Mouse (Mus musculus): ENCODE results near the gene Ppp1ca. TPM values are rescaled to one million over a fixed set of nuclear protein-coding genes. Genes with fewer than 3 reads are reported as not detected.
A peak's percentile ranks its signal among the peaks of the same experiment; 100 is the strongest.

The Ppp1ca gene
- polyA plus RNA-seq, 1 experiment from 2014 or later = 1,000 TPM

DNA sequence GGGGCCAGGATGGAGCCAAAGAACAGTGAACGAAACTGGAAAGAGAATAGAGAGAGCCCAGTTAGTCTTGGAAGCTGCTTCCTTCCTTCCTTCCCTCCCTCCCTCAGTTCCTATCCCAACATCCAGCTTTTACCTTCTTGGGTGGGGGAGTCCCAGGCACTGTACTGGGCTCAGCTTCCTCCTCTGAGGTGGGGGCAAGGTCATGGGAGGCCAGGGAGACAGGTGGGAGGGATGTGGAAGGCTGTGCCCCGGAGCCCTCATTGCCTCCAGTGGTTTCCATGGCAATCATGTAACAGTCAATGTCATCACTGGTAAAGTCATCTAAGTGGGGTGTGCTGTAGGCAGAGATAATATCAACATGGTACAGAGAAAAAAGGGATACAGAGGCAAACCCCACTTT lies 4.2 kb downstream of the Ppp1ca start:
- H3K36me3 ChIP-seq (replicated peaks) = peaks cover 77% of the 10 kb centered on the region
- 79% methylated on average over 2 of the region's 2 CpGs for WGBS
- no peaks in the 10 kb centered on the region for H3K27me3 ChIP-seq (replicated peaks; ENCODE audit: low read depth, poor library complexity, severe bottlenecking)
- no peak overlapping the region for H3K27ac ChIP-seq (replicated peaks)
- H3K4me1 ChIP-seq = peaks cover 67% of the 10 kb centered on the region
- H3K4me3 ChIP-seq = peak overlapping the region; percentile 19; the same call in 1 of the 2 replicates
- DNase-seq (ENCODE audit: low spot score) = no peak
- H3K9me3 ChIP-seq = no peaks in the 10 kb centered on the region

DNA sequence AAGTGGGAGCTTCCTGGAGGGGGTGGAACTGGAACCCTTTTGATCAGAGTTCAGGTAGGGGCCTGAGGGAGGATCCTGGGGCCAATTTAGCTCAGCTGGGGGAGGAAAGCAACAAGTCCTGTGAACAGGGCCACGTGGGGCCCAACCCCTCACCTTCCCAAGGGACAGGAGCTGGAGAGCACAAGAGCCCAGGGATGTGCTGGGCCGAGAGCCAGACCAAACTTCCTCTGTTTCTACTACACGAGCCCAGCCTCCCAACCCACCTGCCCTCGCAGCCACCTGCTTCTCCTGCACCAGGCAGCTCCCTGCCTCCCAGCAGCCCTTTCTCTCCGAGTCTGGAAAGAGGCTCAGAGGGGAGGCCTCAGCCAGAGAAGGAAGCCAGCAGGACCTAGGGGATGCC lies 4.7 kb downstream of the Ppp1ca start:
- DNase-seq (ENCODE audit: low spot score) = no peak
- Histone ChIP-seq H3K9me3 (no peaks in the 10 kb centered on the region), H3K36me3 (replicated peaks) (peaks cover 77% of the 10 kb centered on the region), H3K27me3 (replicated peaks; ENCODE audit: low read depth, poor library complexity, severe bottlenecking) (no peaks in the 10 kb centered on the region), H3K27ac (replicated peaks) (peak overlapping the region; percentile 32; the same call in 1 of the 2 replicates), H3K4me1 (peaks cover 62% of the 10 kb centered on the region), H3K4me3 (0 out of 2 replicates have a peak overlapping the region, but pooled peaks have one; percentile 19)
- 49% methylated on average over 5 of the region's 5 CpGs for WGBS

DNA sequence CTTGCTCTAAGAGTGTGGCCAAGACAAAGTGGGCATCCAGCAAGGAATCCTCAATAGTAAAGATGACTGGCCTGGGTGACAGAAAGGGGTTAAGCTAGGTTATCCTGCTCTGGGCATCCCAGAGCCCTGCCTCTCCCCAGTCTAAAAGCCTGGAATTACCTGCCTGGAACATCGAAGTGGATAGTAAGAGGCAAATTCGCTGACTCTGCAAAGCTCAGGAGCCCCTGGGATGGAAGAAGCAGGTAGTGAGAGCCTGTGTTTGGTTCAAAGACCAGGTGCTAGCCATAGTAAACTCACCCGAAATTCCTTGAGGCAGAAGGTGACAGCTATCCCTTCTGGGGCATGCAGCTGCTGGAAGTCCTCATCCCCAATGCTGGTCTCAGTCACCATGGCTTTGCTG lies 5.3 kb downstream of the Ppp1ca start:
- no peaks in the 10 kb centered on the region for H3K27me3 ChIP-seq (replicated peaks; ENCODE audit: low read depth, poor library complexity, severe bottlenecking)
- no peak overlapping the region for H3K27ac ChIP-seq (replicated peaks)
- peaks cover 77% of the 10 kb centered on the region for H3K36me3 ChIP-seq (replicated peaks)
- no peak overlapping the region for H3K4me3 ChIP-seq
- WGBS = 73% methylated on average over 3 of the region's 3 CpGs
- DNase-seq (ENCODE audit: low spot score) = no peak
- H3K9me3 ChIP-seq = no peaks in the 10 kb centered on the region
- peaks cover 64% of the 10 kb centered on the region for H3K4me1 ChIP-seq

DNA sequence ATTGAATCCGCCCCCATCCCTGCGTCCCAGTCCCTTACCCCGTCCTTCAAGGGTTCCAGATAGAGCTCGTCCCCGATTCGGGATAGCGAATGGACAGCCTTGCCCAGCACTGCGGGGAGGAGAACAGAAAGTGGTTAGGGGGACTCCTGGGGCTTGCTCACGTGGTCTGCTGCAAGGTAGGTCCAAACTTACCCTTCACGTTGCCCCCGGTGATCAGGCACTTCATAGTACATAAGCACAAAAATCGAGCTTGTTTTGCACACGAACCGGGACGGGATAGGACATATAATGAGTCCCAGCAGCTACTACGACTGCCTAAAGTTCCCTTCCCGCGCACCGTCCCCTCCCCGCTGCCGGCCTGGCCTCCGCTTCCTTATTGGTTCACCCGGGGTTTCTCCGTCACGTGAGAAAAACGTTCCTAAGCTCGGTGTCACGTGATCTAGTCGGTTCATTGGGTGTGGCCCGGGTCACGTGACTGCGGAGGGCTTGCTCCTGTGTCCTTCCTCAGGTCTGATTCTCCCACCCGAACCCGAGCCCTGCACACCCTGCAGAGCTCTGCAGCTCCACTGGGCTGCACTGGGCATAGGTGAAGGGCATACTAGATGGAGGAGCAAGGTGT lies 9.5 kb downstream of the Ppp1ca start, which contains the start of gene Rad9a:
Gene Rad9a (minus strand): TSS at position 372 of the 619 bp plus-strand sequence.
- under 1% methylated on average over 34 of the region's 34 CpGs for WGBS

DNA sequence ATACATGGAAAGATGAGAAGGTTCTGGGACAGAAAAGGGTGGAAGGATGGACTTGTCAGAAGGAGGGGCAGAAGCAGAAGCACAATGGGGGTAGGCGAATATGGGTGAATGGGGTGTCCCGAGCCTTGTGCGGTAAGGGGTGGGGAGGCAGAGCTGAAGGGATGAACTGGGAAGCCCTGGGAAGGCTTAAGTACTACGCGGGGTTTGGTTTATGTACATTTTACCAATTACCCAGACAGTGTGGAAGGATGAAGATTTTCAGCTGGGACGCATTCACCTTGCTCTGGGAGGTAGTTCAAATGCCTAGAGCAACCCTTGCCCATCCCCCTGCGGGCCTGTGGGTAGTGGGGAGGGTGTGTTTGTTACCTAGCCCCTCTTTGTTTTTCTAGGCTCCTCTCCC lies 10.3 kb downstream of the Ppp1ca start:
- peaks cover 34% of the 10 kb centered on the region for H3K27me3 ChIP-seq (replicated peaks; ENCODE audit: low read depth, poor library complexity, severe bottlenecking)
- peaks cover 34% of the 10 kb centered on the region for H3K36me3 ChIP-seq (replicated peaks)
- 23% methylated on average over 7 of the region's 7 CpGs for WGBS
- no peaks in the 10 kb centered on the region for H3K9me3 ChIP-seq
- peak overlapping the region; percentile 75 for H3K4me3 ChIP-seq
- H3K4me1 ChIP-seq = peaks cover 37% of the 10 kb centered on the region
- H3K27ac ChIP-seq (replicated peaks) = peak overlapping the region; percentile 88
- no peak for DNase-seq (ENCODE audit: low spot score)

More for the DNA sequence above, 9.5 kb downstream of the Ppp1ca start, which contains the start of gene Rad9a:
- Histone ChIP-seq H3K27me3 (replicated peaks; ENCODE audit: low read depth, poor library complexity, severe bottlenecking) (peaks cover 32% of the 10 kb centered on the region), H3K36me3 (replicated peaks) (peaks cover 41% of the 10 kb centered on the region), H3K9me3 (no peaks in the 10 kb centered on the region), H3K27ac (replicated peaks) (peak within 1 kb of the TSS; percentile 88), H3K4me3 (peak within 1 kb of the TSS; percentile 75), H3K4me1 (peaks cover 45% of the 10 kb centered on the region)
- peak; percentile 97 for DNase-seq (ENCODE audit: low spot score)

DNA sequence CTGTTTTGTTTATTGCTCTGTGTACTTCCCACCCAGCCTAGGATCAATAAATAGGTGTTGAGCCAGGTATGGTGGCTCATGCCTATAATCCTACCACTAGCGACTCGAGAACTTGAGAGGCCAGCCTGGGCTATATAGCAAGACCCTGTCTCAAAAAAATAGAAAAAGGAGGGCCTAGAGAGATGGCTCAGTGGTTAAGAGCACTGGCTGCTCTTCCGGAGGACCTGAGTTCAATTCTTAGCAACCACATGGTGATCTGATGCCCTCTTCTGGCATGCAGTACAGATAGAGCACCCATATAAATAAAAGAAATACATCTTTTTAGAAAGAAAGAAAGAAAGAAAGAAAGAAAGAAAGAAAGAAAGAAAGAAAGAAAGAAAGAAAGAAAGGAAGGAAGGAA lies 11.3 kb downstream of the Ppp1ca start:
- Histone ChIP-seq H3K9me3 (no peaks in the 10 kb centered on the region), H3K4me3 (no peak overlapping the region), H3K36me3 (replicated peaks) (peaks cover 24% of the 10 kb centered on the region), H3K27ac (replicated peaks) (no peak overlapping the region), H3K4me1 (peaks cover 33% of the 10 kb centered on the region), H3K27me3 (replicated peaks; ENCODE audit: low read depth, poor library complexity, severe bottlenecking) (peaks cover 36% of the 10 kb centered on the region)
- 65% methylated on average over 3 of the region's 3 CpGs for WGBS
- DNase-seq (ENCODE audit: low spot score) = no peak

DNA sequence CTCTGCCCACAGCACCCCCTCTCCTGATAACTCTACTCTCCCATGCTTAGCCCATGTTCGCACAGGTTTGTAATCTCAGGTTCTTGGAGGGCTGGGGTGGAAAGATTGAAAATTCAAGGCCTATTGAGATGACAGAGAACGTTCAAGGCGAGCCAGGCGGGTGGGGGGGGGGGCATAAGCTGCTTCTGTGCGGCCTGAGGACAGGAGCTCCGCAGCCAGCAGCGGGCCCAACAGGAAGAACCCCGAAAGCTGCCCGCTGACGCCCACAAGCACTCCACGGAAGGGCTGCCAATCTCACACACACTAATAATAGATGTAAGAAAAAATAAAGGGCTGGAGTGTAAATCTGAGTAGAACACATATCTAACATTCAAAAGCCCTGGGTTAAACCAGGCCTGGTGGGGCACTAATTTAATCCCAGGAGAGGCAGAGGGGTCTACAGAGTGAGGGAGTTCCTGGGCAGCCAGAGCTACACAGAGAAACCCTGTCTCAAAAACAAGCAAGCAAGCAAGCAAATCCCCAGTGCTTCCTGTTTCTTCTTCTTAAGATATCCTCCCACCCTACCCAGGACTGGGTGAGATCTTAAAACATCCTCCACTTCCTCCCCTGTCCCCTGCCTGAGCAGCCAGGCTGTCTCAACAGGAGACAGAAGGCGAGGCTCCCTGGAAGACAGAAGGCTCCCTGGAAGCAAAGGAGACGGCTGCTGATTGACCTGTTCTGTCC lies 11.9 kb downstream of the Ppp1ca start:
- Histone ChIP-seq H3K27me3 (replicated peaks; ENCODE audit: low read depth, poor library complexity, severe bottlenecking) (peaks cover 42% of the 10 kb centered on the region), H3K27ac (replicated peaks) (no peak overlapping the region), H3K4me1 (peaks cover 36% of the 10 kb centered on the region), H3K36me3 (replicated peaks) (peaks cover 18% of the 10 kb centered on the region), H3K4me3 (no peak overlapping the region), H3K9me3 (no peaks in the 10 kb centered on the region)
- DNase-seq (ENCODE audit: low spot score) = no peak
- 67% methylated on average over 13 of the region's 13 CpGs for WGBS

DNA sequence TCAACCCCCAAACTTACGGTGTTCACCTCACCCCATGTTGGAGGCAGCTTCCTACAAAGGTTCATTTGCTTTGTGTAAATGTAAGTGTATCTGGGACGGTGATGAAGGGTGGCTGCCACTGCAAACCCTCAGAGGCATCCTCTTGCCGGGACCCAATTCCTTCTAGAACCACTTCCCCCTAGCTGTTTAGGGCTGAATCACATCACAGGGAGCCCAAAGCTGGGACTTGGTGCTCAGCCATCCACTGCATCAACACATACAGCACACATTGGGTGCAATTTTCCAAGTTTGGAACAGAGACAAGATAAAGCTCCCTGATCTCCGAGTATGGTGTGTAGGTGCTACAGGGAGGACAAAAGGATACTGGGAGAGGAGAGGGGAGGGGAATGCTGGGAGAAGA lies 13.0 kb downstream of the Ppp1ca start:
- no peak overlapping the region for H3K4me3 ChIP-seq
- 67% methylated on average over 4 of the region's 4 CpGs for WGBS
- DNase-seq (ENCODE audit: low spot score) = no peak

DNA sequence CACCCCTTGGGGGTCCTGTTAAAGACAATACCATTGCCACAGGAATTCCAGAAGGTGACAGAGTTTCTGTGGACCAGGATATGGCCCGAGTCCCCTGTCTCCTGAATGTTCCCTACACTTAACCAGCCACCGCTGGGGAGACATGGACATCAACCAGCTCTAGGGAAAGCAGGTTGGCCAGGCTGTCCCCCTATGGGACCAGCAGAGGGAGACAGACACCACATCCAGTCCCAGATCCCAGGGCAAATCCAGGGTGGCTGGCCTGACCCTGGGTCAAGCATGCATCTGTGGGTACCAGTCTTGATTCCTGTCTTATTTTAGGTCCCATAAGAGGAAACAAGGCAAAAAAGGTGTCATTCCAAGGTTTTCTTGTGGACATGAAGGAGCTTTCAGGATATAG lies 15.1 kb downstream of the Ppp1ca start:
- H3K4me1 ChIP-seq = peaks cover 23% of the 10 kb centered on the region
- H3K27ac ChIP-seq (replicated peaks) = no peak overlapping the region
- H3K36me3 ChIP-seq (replicated peaks) = no peaks in the 10 kb centered on the region
- H3K4me3 ChIP-seq = no peak overlapping the region
- DNase-seq (ENCODE audit: low spot score) = peak; percentile 82
- peaks cover 69% of the 10 kb centered on the region for H3K27me3 ChIP-seq (replicated peaks; ENCODE audit: low read depth, poor library complexity, severe bottlenecking)
- WGBS = 4% methylated on average over 2 of the region's 2 CpGs
- no peaks in the 10 kb centered on the region for H3K9me3 ChIP-seq

More for the DNA sequence above, 13.0 kb downstream of the Ppp1ca start:
- peaks cover 7% of the 10 kb centered on the region for H3K36me3 ChIP-seq (replicated peaks)
- H3K27me3 ChIP-seq (replicated peaks; ENCODE audit: low read depth, poor library complexity, severe bottlenecking) = peaks cover 49% of the 10 kb centered on the region
- no peak overlapping the region for H3K27ac ChIP-seq (replicated peaks)
- peaks cover 31% of the 10 kb centered on the region for H3K4me1 ChIP-seq
- no peaks in the 10 kb centered on the region for H3K9me3 ChIP-seq

DNA sequence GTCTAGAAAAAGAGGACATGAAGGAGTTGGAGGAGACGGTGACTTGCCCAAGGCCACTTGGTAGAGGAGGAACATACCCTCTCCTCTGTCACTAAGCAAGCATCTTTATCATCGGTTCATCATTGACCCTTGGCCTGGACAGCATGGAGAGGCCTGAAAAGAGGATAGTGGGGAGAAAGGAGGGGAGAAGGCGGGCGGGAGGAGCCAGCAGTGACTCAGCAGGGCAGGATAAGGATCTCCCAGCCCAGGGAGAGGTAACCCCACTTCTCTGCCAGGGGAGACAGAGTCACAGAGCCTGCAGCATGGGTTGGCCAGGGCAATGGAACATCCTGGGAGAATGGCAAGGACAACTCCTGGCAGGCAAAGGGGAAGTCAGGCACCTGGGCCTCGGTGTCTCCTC lies 16.7 kb downstream of the Ppp1ca start:
- Histone ChIP-seq H3K4me3 (no peak overlapping the region), H3K27me3 (replicated peaks; ENCODE audit: low read depth, poor library complexity, severe bottlenecking) (peaks cover 74% of the 10 kb centered on the region)
- 74% methylated on average over 5 of the region's 5 CpGs for WGBS

DNA sequence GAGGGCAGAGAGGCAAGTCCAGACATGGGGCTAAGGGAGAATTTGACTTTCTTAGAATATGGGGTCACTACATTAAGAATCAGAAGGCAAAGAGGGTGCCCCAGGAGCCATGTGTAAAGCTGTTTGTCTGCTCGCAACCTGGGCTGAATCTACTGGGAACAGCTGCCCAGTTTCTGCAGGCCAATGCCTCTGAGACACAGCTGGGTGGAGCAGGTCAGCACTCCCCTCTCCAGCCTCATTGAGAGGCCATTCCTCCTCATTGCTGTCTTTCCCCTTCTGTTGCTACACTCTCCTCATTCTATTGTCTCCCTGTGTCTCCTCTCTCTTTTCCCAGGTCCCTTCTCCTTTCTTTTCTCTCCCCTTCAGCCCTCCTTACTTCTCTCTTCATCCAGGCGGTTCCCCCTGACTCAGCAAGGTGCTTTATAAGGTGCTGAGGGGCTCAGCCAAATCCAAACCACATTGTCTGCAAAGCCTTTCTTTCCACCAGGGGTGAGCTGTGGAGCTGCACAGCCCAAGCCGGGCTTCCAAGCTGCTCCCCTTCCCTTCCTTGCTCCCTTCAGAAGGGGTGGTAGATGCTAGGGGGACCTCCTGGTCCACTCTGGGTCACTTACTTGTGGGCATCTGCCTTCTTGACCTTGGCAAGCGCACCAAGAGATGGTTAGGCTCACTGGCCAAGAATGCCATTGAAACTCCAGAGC lies 20.2 kb downstream of the Ppp1ca start:
- H3K9me3 ChIP-seq = no peaks in the 10 kb centered on the region
- WGBS = 17% methylated on average over 4 of the region's 4 CpGs
- DNase-seq (ENCODE audit: low spot score) = no peak
- H3K4me3 ChIP-seq = peak overlapping the region; percentile 69
- H3K27me3 ChIP-seq (replicated peaks; ENCODE audit: low read depth, poor library complexity, severe bottlenecking) = peaks cover 85% of the 10 kb centered on the region
- H3K27ac ChIP-seq (replicated peaks) = peak overlapping the region; percentile 62
- H3K36me3 ChIP-seq (replicated peaks) = no peaks in the 10 kb centered on the region
- peaks cover 64% of the 10 kb centered on the region for H3K4me1 ChIP-seq

More for the DNA sequence above, 16.7 kb downstream of the Ppp1ca start:
- H3K4me1 ChIP-seq = peaks cover 29% of the 10 kb centered on the region
- H3K36me3 ChIP-seq (replicated peaks) = no peaks in the 10 kb centered on the region
- DNase-seq (ENCODE audit: low spot score) = no peak
- no peaks in the 10 kb centered on the region for H3K9me3 ChIP-seq
- peak overlapping the region; percentile 35; the same call in 1 of the 2 replicates for H3K27ac ChIP-seq (replicated peaks)

DNA sequence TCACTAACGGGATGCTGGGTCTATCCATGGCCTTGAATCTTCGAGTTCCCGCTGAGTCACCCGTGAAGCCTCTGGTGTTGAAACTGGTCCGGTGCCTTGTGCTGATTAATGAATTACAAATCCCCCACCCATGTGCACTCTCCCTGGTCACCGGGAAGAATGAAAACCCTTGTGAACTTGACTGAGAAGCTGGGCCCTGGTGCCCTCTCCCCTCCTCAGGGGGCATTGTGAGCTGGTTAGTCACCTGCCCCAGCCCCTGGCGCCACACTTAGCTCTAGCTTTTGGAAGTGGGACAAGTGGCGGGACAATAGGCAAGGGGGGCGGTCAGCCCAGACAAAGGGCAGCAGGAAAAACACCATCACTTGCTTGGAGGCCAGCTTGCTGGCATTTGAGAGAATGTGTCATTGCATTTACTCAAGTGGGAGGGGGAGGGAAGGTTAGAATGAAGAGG lies 21.7 kb downstream of the Ppp1ca start:
- peak; percentile 36 for DNase-seq (ENCODE audit: low spot score)
- Histone ChIP-seq H3K9me3 (no peaks in the 10 kb centered on the region), H3K4me3 (peak overlapping the region; percentile 69), H3K27me3 (replicated peaks; ENCODE audit: low read depth, poor library complexity, severe bottlenecking) (peaks cover 93% of the 10 kb centered on the region), H3K4me1 (peaks cover 78% of the 10 kb centered on the region), H3K27ac (replicated peaks) (peak overlapping the region; percentile 91), H3K36me3 (replicated peaks) (no peaks in the 10 kb centered on the region)
- WGBS = 1% methylated on average over 9 of the region's 9 CpGs

All from embryonic facial prominence, embryonic 10.5 days (tissue).